Mouse (Mus musculus): Measurements from ENCODE around the gene Ccdc191.

Ccdc191 gene

DNA sequence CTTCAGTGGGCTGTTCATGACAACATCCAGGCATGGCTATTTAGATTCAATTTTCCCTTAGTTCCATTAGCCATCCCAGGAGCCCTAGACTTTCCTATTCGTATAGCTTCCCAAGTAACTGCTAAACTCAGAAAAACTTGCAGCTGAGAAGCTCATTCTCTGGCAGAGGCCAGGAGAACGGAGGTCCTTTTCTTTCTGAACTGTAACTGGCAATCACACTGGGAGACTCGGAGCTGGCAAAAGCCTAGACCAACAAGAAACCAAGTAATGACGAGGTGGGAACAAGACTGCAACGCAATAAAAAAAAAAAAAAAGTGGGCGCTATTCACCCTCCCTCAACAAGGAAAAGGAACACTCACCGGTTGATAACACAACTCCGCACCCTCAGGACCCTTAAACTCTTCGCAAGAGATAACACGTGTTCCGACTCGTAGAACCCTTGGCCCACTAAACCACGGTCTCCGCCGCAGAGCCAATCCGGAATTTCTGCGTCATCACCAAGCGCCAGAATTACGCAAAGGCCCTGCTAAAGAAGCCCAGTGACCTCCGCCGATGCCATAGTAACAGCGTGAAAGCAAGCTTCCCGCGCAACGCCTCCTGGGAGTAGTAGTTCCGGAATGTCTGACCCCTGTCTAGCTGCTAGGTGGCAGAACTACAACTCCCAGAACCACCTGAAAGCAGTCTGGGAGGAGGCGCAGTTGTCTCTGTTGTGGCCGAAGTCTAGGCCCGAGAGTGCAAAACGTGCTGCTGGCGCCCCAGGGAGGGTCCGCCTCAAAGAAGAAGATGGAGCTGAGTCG lies at the start of gene Ccdc191:
TSS of gene Ccdc191 (plus strand) at position 593 of the 797 bp plus-strand sequence.
- DNase-seq = peak; percentile 99

DNA sequence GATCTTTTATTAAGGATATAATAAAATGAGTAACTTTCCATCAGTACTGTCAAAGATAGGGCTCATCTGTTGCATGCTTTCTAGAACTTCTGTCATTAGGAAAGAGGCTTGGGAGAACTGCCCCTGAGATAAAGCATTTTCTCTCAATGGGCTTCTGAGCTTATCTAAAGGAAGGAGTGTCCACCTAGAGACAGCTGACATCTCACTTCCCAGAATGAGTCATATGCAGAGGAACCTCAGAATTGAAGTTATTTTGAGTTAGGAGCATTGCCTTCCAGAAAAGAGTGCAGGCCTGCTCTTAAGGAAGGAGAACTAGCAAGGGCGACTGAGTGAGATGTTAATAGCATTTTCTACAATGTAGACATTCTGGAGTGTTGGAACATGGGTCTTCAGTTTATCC lies 48.4 kb upstream of the Ccdc191 start:
- DNase-seq = no peak

DNA sequence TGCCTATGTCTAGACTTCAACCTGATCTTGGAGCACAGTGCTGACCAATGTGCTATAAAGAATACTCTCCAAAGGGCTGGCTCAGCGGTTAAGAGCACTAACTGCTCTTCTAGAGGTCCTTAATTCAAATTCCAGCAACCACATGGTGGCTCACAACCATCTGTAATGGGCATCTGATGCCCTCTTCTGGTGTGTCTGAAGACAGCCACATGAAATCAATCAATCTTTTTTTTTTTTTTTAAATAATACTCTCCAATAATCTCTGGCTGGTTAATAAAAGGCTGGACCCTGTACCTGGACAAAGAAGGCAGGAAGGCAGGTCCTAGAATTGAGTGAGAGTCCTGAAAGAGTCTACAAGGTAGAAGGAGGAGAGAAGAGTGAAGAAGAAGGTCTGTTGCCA lies 39.8 kb upstream of the Ccdc191 start:
- DNase-seq = no peak

DNA sequence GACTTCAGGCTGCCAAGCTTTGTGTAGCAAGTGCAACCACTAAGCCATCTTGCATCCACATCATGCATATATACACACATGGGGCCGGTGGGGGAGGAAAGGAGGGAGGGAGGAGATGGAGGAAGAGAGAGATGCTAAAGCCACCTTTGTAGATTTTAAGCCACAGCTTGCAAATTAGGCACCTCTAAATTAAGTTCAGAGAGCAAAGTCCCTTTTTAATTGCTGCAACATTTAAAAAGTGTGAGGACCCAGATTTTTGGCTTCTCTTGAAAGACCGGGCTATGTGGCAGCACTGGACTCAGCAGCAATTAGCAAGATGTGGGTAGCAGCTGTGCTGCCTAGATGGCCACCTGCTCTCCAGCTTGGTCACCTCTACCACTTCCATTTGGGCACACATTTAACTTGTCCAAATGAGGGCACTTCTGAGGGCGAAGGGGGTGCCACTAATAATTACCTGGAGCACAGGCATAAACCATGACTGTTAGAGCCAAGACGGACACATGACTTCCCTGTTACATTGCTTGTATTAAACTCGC lies 30.6 kb upstream of the Ccdc191 start:
- DNase-seq = no peak

DNA sequence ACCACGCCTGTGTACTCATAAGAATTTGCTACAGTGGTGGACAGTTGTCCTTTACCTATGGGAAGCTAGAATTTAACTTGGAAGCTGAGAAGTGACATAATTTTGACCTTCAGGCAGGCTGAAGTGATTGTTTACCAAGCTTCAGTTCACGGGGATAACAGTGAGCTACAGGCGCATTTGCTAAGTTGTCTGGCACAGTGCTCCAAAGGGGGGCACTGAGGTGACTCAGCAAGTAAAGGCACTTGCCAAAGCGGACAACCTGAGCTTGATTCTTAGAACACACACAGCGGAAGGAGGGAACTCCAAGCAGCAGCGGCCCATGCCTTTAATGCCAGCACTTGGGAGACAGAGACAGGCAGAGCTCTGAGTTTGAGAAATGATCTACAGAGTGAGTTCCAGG lies 29.0 kb upstream of the Ccdc191 start:
- no peak for DNase-seq

GRCm38 (mm10) chr16:43869805-43870204 lies 19.8 kb upstream of the Ccdc191 start:
- no peak for DNase-seq

GRCm38 (mm10) chr16:43871419-43871818 lies 18.2 kb upstream of the Ccdc191 start:
- DNase-seq = no peak

DNA sequence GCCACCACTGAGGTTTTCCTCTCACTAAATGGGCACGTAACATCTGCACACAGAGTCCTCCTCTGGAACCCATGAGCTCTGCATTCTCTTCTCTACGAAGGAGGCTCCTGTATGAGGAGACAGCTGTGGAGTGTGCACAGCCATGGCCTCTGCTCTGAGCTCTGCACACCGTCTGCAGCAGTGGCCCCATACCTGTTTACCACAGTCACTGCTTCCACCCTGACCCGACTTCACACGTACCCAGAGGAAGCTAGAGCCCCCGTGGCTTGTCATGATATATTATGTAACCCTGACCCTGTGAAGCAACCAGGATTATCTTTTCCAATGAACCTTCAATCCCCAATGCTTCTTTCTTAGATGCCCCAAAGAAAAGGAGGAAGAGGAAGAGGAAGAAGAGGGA lies 9.8 kb upstream of the Ccdc191 start:
- DNase-seq = no peak

GRCm38 (mm10) chr16:43881636-43882035 lies 8.0 kb upstream of the Ccdc191 start:
- DNase-seq = no peak

DNA sequence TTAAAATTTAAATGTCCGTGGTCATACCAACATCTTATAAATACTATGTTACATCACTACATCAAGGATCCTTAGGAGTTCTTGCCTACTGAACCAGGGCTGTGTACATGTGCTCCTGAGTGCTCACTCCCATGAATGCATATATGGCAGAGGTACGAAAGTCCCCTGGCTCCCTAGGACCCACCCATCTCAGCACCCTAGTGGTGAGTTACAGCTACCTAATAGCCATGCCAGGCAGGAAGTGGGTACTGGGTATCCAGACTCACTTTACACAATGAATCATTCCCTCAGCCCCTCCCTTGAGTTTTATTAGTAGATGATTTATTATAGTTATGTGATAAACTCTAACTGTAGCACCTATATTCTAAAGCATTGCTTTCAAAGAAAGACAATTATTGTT lies 7.3 kb upstream of the Ccdc191 start:
- no peak for DNase-seq

DNA sequence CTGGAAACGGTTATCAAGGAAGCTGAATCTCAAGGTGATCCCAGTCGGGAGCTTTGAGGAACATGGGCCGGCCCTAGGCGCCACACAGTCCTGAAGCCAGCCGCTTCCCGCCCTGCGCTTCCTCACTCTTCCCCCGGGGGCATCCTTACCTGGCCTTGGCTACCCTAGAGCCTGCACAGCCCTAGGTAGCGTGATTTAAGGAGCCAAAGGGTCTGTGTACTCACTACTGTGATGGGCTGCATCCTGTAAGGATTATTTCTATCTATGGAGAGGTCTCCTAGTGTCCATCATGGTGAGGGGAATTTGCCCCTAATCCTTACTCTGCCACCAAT lies 371 bp downstream of the Ccdc191 start:
- DNase-seq = no peak

DNA sequence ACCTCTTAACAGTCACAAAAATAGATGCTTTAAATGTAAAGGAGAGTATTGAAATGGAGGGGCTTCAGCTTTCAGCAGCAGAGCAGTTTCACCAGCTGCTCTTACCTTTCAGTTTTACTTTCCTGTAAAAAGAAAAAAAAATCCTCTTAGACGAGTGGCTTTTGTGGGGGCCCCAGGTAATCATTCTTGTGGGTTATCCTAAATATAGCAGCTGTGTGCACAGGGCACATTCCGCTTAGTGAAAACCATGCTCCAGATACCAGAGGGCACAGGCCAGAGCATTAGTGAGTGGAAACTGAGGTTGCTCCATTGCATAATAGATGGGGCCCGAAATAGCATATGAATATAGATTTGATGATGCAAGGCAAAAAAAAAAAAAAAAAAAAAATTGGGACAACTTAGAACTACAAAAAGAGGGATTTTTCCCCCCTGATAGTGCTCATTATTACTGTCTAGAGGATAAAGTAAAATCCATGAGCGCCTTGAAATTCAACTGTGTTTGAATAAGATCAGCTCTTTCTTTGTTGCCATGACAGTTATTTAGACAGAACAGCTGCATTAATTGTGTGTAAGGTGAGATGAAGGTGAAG lies 1.2 kb downstream of the Ccdc191 start:
- no peak for DNase-seq

DNA sequence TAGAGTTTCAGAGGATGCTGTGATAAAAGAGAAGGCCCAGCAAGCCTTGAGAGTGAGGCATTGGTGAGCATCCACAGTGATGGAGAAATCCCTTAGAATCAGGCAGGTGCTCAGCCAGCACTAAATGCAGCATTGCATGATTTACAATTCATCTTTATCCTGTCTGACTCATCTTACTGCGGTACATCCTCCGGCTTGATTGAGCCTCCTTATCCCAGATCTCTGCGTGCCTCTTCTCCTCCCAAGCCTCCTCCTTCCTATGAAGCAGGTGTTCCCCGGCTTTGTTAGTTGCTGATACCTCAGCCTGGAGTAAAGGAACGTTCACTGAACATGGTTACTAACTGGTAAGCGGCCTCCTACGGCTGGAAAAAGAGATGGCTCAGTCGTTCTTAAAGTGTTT lies 4.9 kb downstream of the Ccdc191 start:
- DNase-seq = no peak

DNA sequence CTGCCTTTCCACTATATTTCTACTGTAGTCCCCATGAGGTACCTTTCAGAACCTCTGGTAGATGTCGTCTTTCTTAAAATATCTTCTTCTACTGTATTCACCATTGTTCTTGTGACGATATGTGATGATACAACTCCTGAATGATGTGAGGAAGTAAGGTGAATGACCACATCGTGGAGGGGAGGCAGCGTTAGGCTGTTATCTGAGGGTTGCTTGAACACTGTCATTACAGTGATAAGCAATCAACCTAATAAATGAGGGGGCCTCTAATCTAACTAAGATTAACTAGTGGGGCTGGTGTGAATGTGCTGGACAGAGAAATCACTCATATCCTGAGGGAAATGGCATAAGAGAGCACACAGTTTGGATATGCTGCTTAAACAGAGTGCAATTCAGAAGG lies 10.5 kb downstream of the Ccdc191 start:
- DNase-seq = no peak

DNA sequence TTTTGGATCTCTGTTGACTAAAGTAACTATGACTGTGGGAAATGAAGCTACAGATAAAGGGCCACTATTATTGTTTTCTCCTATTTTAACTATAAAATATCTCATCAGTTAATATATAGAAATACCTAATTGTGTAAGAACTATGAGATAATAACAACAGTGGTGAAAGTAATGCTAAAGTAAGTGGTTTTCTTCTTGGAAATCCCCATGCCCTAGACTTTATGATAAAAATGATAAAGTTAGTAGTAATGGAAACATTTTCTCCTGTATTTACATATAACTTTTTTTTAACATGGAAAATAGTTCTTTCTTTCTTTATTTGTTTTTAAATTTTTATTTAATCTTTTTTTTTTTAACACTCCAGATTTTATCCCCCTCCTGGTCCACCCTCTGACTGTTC lies 11.0 kb downstream of the Ccdc191 start:
- DNase-seq = no peak

GRCm38 (mm10) chr16:43908881-43909280 lies 19.3 kb downstream of the Ccdc191 start:
- peak; percentile 18 for DNase-seq

DNA sequence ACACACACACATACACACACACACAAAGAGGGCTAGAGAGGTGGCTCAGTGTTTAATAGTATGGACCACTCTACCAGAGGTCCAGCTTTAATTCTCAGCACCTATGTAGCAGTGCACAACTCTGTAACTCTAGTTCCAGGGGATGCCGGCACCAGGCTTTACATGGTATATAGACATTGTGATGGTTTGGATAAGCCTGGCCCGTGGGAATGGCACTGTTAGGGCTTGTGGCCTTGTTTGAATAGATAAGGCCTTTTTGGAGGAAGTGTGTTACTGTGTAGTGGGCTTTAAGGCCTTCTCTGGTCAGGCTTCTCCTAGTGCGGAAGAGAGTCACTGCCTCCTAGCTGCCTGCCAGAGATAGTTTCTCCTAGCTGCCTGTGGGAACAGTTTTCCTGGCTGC lies 29.3 kb downstream of the Ccdc191 start:
- DNase-seq = no peak

- DNase-seq = no peak
These were observed 32.4 kb downstream of the Ccdc191 start for GRCm38 (mm10) chr16:43922024-43922423.

- DNase-seq = no peak
These were observed 33.0 kb downstream of the Ccdc191 start for GRCm38 (mm10) chr16:43922630-43923029.

DNA sequence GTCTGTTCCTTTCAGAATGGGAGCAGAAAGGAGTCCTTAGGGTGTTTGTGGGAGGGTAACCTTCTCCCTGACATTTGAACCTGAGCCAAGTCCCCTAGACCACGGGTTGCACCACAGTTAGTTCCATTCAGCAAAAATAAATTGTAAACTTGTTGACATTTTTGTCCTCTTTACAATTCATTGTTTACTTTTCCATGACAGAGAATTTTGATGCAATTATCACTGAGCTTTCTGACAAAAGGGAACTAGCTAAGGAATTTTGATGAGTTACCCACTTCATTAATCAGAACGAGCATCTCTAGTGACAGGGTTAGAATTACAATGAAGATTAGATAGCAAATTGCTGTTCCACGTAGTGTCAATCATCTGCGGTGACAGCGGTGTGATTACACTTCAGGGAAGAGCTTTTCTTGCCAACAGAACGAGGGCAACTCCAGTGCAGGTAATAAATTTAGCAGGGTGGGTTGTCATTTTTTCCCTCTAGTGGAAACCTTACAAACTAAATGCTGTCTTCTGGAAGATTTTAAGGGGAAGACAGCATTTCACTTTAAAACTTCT lies 35.5 kb downstream of the Ccdc191 start:
- DNase-seq = no peak

- DNase-seq = no peak
These were observed 36.2 kb downstream of the Ccdc191 start for GRCm38 (mm10) chr16:43925846-43926245.

- no peak for DNase-seq
These were observed 36.8 kb downstream of the Ccdc191 start, which contains the start of gene Qtrt2 for GRCm38 (mm10) chr16:43926341-43926859. TSS of gene Qtrt2 (minus strand) at chr16:43926809.

GRCm38 (mm10) chr16:43930577-43930976 lies 41.0 kb downstream of the Ccdc191 start:
- DNase-seq = no peak

- no peak for DNase-seq
These were observed 41.9 kb downstream of the Ccdc191 start for GRCm38 (mm10) chr16:43931502-43931901.
